Mouse (Mus musculus): ENCODE measurements around the gene Tedc2. TPM values are rescaled to one million over a fixed set of nuclear protein-coding genes. Genes with fewer than 3 reads are reported as not detected.

The Tedc2 gene
- total and polyA plus RNA-seq, 3 experiments: 11.8 to 14.5 (median 14.1) TPM

DNA sequence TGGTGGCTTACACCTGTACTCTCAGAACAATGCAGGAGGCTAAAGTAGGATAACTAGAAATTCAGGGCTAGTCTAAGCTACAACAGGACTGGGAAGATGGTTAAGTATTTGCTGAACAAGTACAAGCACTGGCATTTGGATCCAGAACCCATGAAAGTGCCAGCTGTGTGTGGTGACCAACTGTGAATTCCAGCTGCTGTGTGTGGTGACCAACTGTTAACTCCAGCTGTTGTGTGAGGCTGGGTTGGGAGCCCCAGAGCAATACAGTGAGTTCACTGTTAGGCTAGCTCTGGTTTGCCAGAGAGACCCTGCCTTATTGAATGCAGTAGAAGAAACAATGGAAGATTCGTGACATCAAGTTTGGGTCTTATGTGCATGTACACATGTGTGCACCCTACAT lies 15.8 kb upstream of the Tedc2 start:
- Histone ChIP-seq H3K36me3 (replicated peaks in 1 of 2; ENCODE audit: control insufficient read depth in 1 of 2, insufficient read depth in 1 of 2, low read length in 1 of 2) (peaks cover 80 to 97% of the 10 kb centered on the region in 2 experiments), H3K4me1 (ENCODE audit: control insufficient read depth in 1 of 2, insufficient read depth in 2 of 2) (peaks cover 0 to 8% of the 10 kb centered on the region in 2 experiments; a peak in 1 of 4 replicates), H3K4me2 (ENCODE audit: insufficient read depth, low read depth, poor library complexity, severe bottlenecking) (no peak overlapping the region), H3K27ac (ENCODE audit: insufficient read depth, low read depth) (no peak overlapping the region), H3K4me3 (replicated peaks in 1 of 3; ENCODE audit: low read depth in 2 of 3, low read length in 2 of 3, poor library complexity in 1 of 3) (no peak overlapping the region), H3K79me2 (replicated peaks; ENCODE audit: control insufficient read depth, extremely low read depth, insufficient read depth, poor library complexity, severe bottlenecking) (no peaks in the 10 kb centered on the region), H3K9ac (ENCODE audit: insufficient read depth, low read depth) (no peak overlapping the region), H3K27me3 (replicated peaks) (no peaks in the 10 kb centered on the region), H3K9me3 (replicated peaks; ENCODE audit: low read length) (peaks cover 14% of the 10 kb centered on the region)
- no peak for DNase-seq (ENCODE audit: extremely low read depth)
- TF ChIP-seq MEF2A (IDR thresholded peaks at IDR 0.05; ENCODE audit: borderline replicate concordance, low read depth, low read length) (no peak), ZC3H11A (IDR thresholded peaks at IDR 0.05; ENCODE audit: low read depth, low read length) (no peak), GABPA (IDR thresholded peaks at IDR 0.05; ENCODE audit: insufficient replicate concordance, low read depth, low read length) (no peak), HCFC1 (IDR thresholded peaks at IDR 0.05; ENCODE audit: low read depth, low read length) (no peak), NELFE (IDR thresholded peaks at IDR 0.05; ENCODE audit: low read depth, low read length) (no peak), SMC3 (IDR thresholded peaks at IDR 0.05; ENCODE audit: low read depth, low read length) (no peak), CHD2 (IDR thresholded peaks at IDR 0.05; ENCODE audit: low read length) (no peak), PAX5 (IDR thresholded peaks at IDR 0.05; ENCODE audit: low read length) (no peak), CTCF (conservative IDR thresholded peaks at IDR 0.05 in 1 of 2, IDR thresholded peaks at IDR 0.05 in 1 of 2; ENCODE audit: low read depth in 2 of 2, low read length in 2 of 2) (no peak)
- dilution Hi-C loops (cut with MboI; ENCODE audit: extremely low pct_ligation_motif_present, extremely low pct_unique_long_range_greater_than_20kb, low sequenced_read_pairs) (no loop called here), in situ Hi-C loops (cut with MboI; ENCODE audit: low pct_ligation_motif_present, low pct_unique_long_range_greater_than_20kb, low sequenced_read_pairs) (no loop called here)

DNA sequence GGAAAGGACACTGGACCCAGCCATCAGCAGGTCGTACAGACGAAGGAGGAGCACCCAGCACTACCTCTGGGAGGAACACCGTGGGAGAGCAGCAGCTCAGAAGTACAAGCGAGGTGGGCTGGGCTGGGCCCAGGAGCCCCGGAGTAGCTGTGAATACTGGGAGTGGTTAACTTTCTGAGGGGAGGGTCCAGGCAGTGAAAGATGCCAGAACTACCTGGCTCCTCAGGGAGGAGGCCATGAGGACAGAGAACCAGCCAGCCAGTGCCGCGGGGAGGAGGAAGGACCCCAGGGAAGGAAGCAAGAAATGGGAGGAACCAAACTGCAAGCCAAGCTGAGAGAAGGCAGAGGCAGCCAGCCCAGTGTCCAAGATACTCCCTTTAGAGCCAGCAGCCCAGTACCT lies 7.3 kb upstream of the Tedc2 start:
- Histone ChIP-seq H3K27me3 (replicated peaks) (no peaks in the 10 kb centered on the region), H3K27ac (ENCODE audit: insufficient read depth, low read depth) (no peak overlapping the region), H3K4me1 (ENCODE audit: control insufficient read depth in 1 of 2, insufficient read depth in 2 of 2) (peaks cover 0 to 9% of the 10 kb centered on the region in 2 experiments; a peak in 2 of 4 replicates), H3K79me2 (replicated peaks; ENCODE audit: control insufficient read depth, extremely low read depth, insufficient read depth, poor library complexity, severe bottlenecking) (no peaks in the 10 kb centered on the region), H3K9ac (ENCODE audit: insufficient read depth, low read depth) (no peak overlapping the region), H3K36me3 (replicated peaks in 1 of 2; ENCODE audit: control insufficient read depth in 1 of 2, insufficient read depth in 1 of 2, low read length in 1 of 2) (peaks cover 76 to 97% of the 10 kb centered on the region in 2 experiments), H3K4me3 (replicated peaks in 1 of 3; ENCODE audit: low read depth in 2 of 3, low read length in 2 of 3, poor library complexity in 1 of 3) (no peak overlapping the region), H3K9me3 (replicated peaks; ENCODE audit: low read length) (no peaks in the 10 kb centered on the region), H3K4me2 (ENCODE audit: insufficient read depth, low read depth, poor library complexity, severe bottlenecking) (no peak overlapping the region)
- TF ChIP-seq SMC3 (IDR thresholded peaks at IDR 0.05; ENCODE audit: low read depth, low read length) (no peak), RAD21 (IDR thresholded peaks at IDR 0.05; ENCODE audit: low read depth, low read length) (no peak), MAFK (IDR thresholded peaks at IDR 0.05; ENCODE audit: insufficient replicate concordance, low read length) (no peak)
- dilution Hi-C loops (cut with MboI; ENCODE audit: extremely low pct_ligation_motif_present, extremely low pct_unique_long_range_greater_than_20kb, low sequenced_read_pairs) (no loop called here), in situ Hi-C loops (cut with MboI; ENCODE audit: low pct_ligation_motif_present, low pct_unique_long_range_greater_than_20kb, low sequenced_read_pairs) (no loop called here)
- no peak for DNase-seq (ENCODE audit: extremely low read depth)

DNA sequence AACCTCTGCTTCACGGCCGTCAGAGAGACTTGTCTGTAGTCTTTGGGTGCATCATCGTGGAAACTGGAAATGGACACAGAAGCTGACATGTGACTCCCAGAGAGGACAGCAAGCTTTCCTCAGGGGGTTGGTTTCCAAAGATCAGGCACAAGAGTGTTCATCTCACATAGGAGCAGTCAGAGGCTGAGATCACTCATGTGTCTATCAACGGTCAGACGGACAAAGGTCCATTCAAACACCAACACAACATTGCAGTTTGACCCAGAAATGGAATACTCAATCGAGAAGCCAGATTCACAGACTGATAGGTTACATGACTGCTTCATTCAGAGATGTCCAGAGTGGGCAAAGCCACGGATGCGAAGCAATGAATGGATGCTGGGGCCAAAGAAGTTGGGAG lies 6.1 kb upstream of the Tedc2 start:
- Histone ChIP-seq H3K9me3 (replicated peaks; ENCODE audit: low read length) (no peaks in the 10 kb centered on the region), H3K27me3 (replicated peaks) (no peaks in the 10 kb centered on the region), H3K4me2 (ENCODE audit: insufficient read depth, low read depth, poor library complexity, severe bottlenecking) (no peak overlapping the region), H3K4me1 (ENCODE audit: control insufficient read depth in 1 of 2, insufficient read depth in 2 of 2) (peaks cover 0 to 9% of the 10 kb centered on the region in 2 experiments; a peak in 2 of 4 replicates), H3K27ac (ENCODE audit: insufficient read depth, low read depth) (no peak overlapping the region), H3K79me2 (replicated peaks; ENCODE audit: control insufficient read depth, extremely low read depth, insufficient read depth, poor library complexity, severe bottlenecking) (no peaks in the 10 kb centered on the region), H3K4me3 (replicated peaks in 1 of 3; ENCODE audit: low read depth in 2 of 3, low read length in 2 of 3, poor library complexity in 1 of 3) (no peak overlapping the region), H3K36me3 (replicated peaks in 1 of 2; ENCODE audit: control insufficient read depth in 1 of 2, insufficient read depth in 1 of 2, low read length in 1 of 2) (peaks cover 72 to 95% of the 10 kb centered on the region in 2 experiments), H3K9ac (ENCODE audit: insufficient read depth, low read depth) (no peak overlapping the region)
- TF ChIP-seq ZC3H11A (IDR thresholded peaks at IDR 0.05; ENCODE audit: low read depth, low read length) (no peak), BHLHE40 (IDR thresholded peaks at IDR 0.05; ENCODE audit: low read depth, low read length) (no peak), PAX5 (IDR thresholded peaks at IDR 0.05; ENCODE audit: low read length) (no peak), NRF1 (IDR thresholded peaks at IDR 0.05; ENCODE audit: low read depth, low read length) (no peak), E2F4 (IDR thresholded peaks at IDR 0.05; ENCODE audit: insufficient replicate concordance, low read depth, low read length) (no peak), ZNF384 (IDR thresholded peaks at IDR 0.05; ENCODE audit: low read depth, low read length) (no peak), JUN (IDR thresholded peaks at IDR 0.05; ENCODE audit: insufficient read depth, low read depth, low read length) (no peak), ZKSCAN1 (IDR thresholded peaks at IDR 0.05; ENCODE audit: borderline replicate concordance, low read depth, low read length) (no peak), HCFC1 (IDR thresholded peaks at IDR 0.05; ENCODE audit: low read depth, low read length) (no peak), CHD2 (IDR thresholded peaks at IDR 0.05; ENCODE audit: low read length) (no peak), CTCF (conservative IDR thresholded peaks at IDR 0.05 in 1 of 2, IDR thresholded peaks at IDR 0.05 in 1 of 2; ENCODE audit: low read depth in 2 of 2, low read length in 2 of 2) (no peak)
- in situ Hi-C loops (cut with MboI; ENCODE audit: low pct_ligation_motif_present, low pct_unique_long_range_greater_than_20kb, low sequenced_read_pairs): no loop called here
- no peak for DNase-seq (ENCODE audit: extremely low read depth)
- dilution Hi-C loops (cut with MboI; ENCODE audit: extremely low pct_ligation_motif_present, extremely low pct_unique_long_range_greater_than_20kb, low sequenced_read_pairs): no loop called here

All from CH12.LX (cell line).